Mouse (Mus musculus): ENCODE results near the gene Hpf1. TPM values are rescaled to one million over a fixed set of nuclear protein-coding genes. Genes with fewer than 3 reads are reported as not detected.

Hpf1 gene
- total and polyA plus RNA-seq, 3 experiments = 73.2 to 83.5 TPM; not detected in 1

GRCm38 (mm10) chr8:60920176-60920575 lies 30.0 kb downstream of the Hpf1 start:
- TF ChIP-seq HCFC1 (IDR thresholded peaks at IDR 0.05; ENCODE audit: low read depth, low read length) (no peak), ELF1 (IDR thresholded peaks at IDR 0.05; ENCODE audit: low read depth, low read length) (no peak), CTCF (IDR thresholded peaks at IDR 0.05 in 2 of 3, conservative IDR thresholded peaks at IDR 0.05 in 1 of 3; ENCODE audit: control insufficient read depth in 1 of 3, insufficient read depth in 1 of 3, low read depth in 2 of 3, low read length in 3 of 3, poor library complexity in 1 of 3, severe bottlenecking in 1 of 3) (no peak), MAX (IDR thresholded peaks at IDR 0.05; ENCODE audit: low read length) (no peak), MAFK (IDR thresholded peaks at IDR 0.05; ENCODE audit: borderline replicate concordance, low read depth, low read length) (no peak), CHD2 (IDR thresholded peaks at IDR 0.05; ENCODE audit: low read length) (no peak), KAT2A (conservative IDR thresholded peaks at IDR 0.05; ENCODE audit: low read depth, low read length) (no peak), ETS1 (IDR thresholded peaks at IDR 0.05; ENCODE audit: low read depth, low read length) (no peak), TAL1 (IDR thresholded peaks at IDR 0.05; ENCODE audit: low read length) (no peak), GATA1 (IDR thresholded peaks at IDR 0.05; ENCODE audit: low read depth, low read length) (no peak), TBP (IDR thresholded peaks at IDR 0.05; ENCODE audit: low read depth, low read length) (no peak), RCOR1 (IDR thresholded peaks at IDR 0.05; ENCODE audit: low read depth, low read length) (no peak), ZNF384 (IDR thresholded peaks at IDR 0.05; ENCODE audit: low read depth, low read length) (no peak), POLR2AphosphoS5 (IDR thresholded peaks at IDR 0.05; ENCODE audit: borderline replicate concordance, low read depth, low read length) (no peak), UBTF (IDR thresholded peaks at IDR 0.05; ENCODE audit: borderline replicate concordance, insufficient read depth, low read depth, low read length) (no peak), ZC3H11A (IDR thresholded peaks at IDR 0.05; ENCODE audit: low read depth, low read length) (no peak), SMC3 (IDR thresholded peaks at IDR 0.05; ENCODE audit: low read depth, low read length) (no peak), POLR2AphosphoS2 (IDR thresholded peaks at IDR 0.05; ENCODE audit: low read length) (no peak), ZKSCAN1 (IDR thresholded peaks at IDR 0.05; ENCODE audit: low read depth, low read length) (no peak), MYB (IDR thresholded peaks at IDR 0.05; ENCODE audit: low read depth, low read length) (no peak)
- Histone ChIP-seq H3K36me3 (ENCODE audit: control insufficient read depth in 1 of 2, insufficient read depth in 2 of 2, low read length in 2 of 2) (peaks cover 0 to 23% of the 10 kb centered on the region in 2 experiments; a peak in 2 of 4 replicates), H3K4me1 (ENCODE audit: control insufficient read depth in 1 of 2, insufficient read depth in 2 of 2, low read length in 2 of 2) (no peaks in the 10 kb centered on the region), H3K79me2 (ENCODE audit: control insufficient read depth, insufficient read depth, low read length, poor library complexity) (no peaks in the 10 kb centered on the region), H3K4me3 (ENCODE audit: control insufficient read depth in 1 of 2, insufficient read depth in 1 of 2, low read depth in 2 of 2, low read length in 2 of 2) (no peak overlapping the region), H3K9me3 (replicated peaks; ENCODE audit: insufficient read depth, low read length) (no peaks in the 10 kb centered on the region), H3K27ac (ENCODE audit: control insufficient read depth, low read depth, low read length) (no peak overlapping the region), H3K27me3 (ENCODE audit: control insufficient read depth in 1 of 2, insufficient read depth in 2 of 2, low read length in 2 of 2) (no peaks in the 10 kb centered on the region), H3K9ac (ENCODE audit: control insufficient read depth, low read depth, low read length, poor library complexity, severe bottlenecking) (no peak overlapping the region)
- DNase-seq (ENCODE audit: low read depth, low spot score) = no peak

- no peak overlapping the region for H3K27ac ChIP-seq (ENCODE audit: control insufficient read depth, low read depth, low read length)
- H3K4me3 ChIP-seq (ENCODE audit: control insufficient read depth in 1 of 2, insufficient read depth in 1 of 2, low read depth in 2 of 2, low read length in 2 of 2) = no peak overlapping the region
- no peaks in the 10 kb centered on the region for H3K9me3 ChIP-seq (replicated peaks; ENCODE audit: insufficient read depth, low read length)
- peaks cover 5% of the 10 kb centered on the region in 2 experiments; a peak in 3 of 4 replicates for H3K4me1 ChIP-seq (ENCODE audit: control insufficient read depth in 1 of 2, insufficient read depth in 2 of 2, low read length in 2 of 2)
- H3K36me3 ChIP-seq (ENCODE audit: control insufficient read depth in 1 of 2, insufficient read depth in 2 of 2, low read length in 2 of 2) = peaks cover 20 to 37% of the 10 kb centered on the region in 2 experiments
- DNase-seq (ENCODE audit: low read depth, low spot score) = peak; percentile 42
- no peaks in the 10 kb centered on the region; the same call in 1 of the 2 replicates for H3K79me2 ChIP-seq (ENCODE audit: control insufficient read depth, insufficient read depth, low read length, poor library complexity)
- TF ChIP-seq SMC3 (IDR thresholded peaks at IDR 0.05; ENCODE audit: low read depth, low read length) (peak; percentile 36), ZNF384 (IDR thresholded peaks at IDR 0.05; ENCODE audit: low read depth, low read length) (no peak), ZC3H11A (IDR thresholded peaks at IDR 0.05; ENCODE audit: low read depth, low read length) (0 out of 2 replicates have a peak, but pooled peaks have one; percentile 5), POLR2AphosphoS5 (IDR thresholded peaks at IDR 0.05; ENCODE audit: borderline replicate concordance, low read depth, low read length) (no peak), CTCF (IDR thresholded peaks at IDR 0.05 in 2 of 3, conservative IDR thresholded peaks at IDR 0.05 in 1 of 3; ENCODE audit: control insufficient read depth in 1 of 3, insufficient read depth in 1 of 3, low read depth in 2 of 3, low read length in 3 of 3, poor library complexity in 1 of 3, severe bottlenecking in 1 of 3) (peak in 2 of 3 experiments; percentile 24 to 49; a peak in 4 of 6 replicates), MAFK (IDR thresholded peaks at IDR 0.05; ENCODE audit: borderline replicate concordance, low read depth, low read length) (no peak), MAX (IDR thresholded peaks at IDR 0.05; ENCODE audit: low read length) (no peak), ZMIZ1 (IDR thresholded peaks at IDR 0.05; ENCODE audit: low read depth, low read length) (no peak), USF1 (IDR thresholded peaks at IDR 0.05; ENCODE audit: low read depth, low read length) (no peak), JUND (IDR thresholded peaks at IDR 0.05; ENCODE audit: low read depth, low read length) (no peak)
- no peaks in the 10 kb centered on the region for H3K27me3 ChIP-seq (ENCODE audit: control insufficient read depth in 1 of 2, insufficient read depth in 2 of 2, low read length in 2 of 2)
- H3K9ac ChIP-seq (ENCODE audit: control insufficient read depth, low read depth, low read length, poor library complexity, severe bottlenecking) = no peak overlapping the region
These were observed 43.4 kb downstream of the Hpf1 start for GRCm38 (mm10) chr8:60933617-60934016.
